Mouse (Mus musculus) yolk sac, embryonic 10.5 days (tissue): Measurements from ENCODE around the gene Baz2b.

Experiments
- DNase-seq: peaks from one replicate; pipeline ENCODE4 v3.0.0-alpha.2; 2017; ENCODE audit warnings: low spot score

Gene Baz2b

DNA sequence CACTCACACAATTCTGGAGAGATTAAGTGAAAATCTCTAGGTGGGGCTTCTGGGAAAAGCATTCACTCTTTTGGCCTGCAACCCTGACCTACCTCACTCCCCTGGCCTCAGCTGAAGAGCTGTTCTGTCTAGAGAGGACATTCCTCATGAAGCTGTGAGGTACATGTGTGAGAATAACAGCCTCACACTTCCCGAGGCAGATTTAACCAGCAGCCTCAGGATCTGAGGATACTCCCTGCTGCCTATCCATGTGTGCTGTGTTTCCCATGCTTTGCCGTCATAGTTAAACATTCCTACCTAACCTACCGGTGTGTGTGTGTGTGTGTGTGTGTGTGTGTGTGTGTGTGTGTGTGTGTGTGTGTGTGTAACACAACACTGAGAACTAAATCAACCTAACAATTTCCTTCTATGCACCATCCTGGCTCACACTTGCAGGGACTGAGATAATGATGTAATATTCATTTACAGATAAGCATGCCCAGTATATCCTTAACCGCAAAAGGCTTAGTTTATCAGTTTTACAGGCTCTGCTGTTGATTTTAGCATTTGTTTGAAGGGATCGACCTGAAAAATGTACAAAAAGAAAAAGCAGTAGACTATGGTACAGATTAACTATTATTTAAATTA is 206.5 kb downstream of the Baz2b start:
- DNase-seq = no peak

DNA sequence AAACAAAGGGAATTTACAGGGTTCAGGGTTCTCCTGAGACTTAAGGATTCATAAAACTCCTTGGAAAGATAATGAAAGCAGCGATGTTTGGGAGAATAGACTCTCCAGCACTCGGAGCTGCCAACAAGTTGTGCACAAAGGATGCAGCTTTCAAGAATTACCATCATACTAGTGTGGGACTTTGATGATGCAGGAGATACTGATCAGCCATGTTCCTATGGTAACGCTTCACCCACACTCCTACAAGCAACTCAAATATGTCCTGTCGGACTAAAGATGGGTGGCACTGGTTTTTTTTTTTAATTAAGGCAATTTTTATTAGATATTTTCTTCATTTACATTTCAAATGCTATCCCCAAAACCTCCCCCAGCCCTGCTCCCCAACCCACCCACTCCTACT is 209.4 kb downstream of the Baz2b start:
- no peak for DNase-seq

DNA sequence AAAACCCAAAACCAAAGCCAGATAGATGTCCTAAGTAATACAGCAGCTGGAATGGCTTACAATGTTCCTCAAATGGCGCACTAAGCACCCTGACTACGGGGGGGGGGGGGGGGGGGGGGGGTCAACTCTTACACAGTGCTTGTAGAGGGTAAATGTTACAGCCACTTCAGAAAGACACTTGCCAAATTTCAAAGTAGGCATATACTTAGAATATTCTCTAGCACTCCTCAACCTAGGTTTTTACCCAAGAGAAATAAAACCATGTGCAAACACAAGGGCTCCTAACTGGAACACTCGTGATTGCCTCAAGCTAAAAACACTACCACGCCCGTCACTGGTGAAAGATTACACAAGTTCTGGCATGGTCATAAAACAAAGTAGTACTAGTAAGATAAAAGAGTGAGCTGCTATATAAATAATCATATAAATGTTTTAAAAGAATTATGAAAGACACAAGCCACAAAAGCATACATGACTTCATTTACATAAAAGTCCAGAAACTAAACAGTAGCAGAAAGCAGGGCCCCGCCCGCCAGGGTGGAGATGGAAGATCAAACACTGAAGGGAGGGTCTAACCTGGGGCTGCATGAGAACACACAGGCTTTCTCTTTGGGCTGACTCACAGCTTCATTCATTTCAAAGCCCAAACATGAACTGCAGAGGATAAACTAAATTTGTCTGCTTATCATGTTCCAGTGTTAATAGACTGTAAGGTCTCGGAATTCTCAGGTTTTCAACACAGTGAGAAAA is 212.0 kb downstream of the Baz2b start:
- no peak for DNase-seq

DNA sequence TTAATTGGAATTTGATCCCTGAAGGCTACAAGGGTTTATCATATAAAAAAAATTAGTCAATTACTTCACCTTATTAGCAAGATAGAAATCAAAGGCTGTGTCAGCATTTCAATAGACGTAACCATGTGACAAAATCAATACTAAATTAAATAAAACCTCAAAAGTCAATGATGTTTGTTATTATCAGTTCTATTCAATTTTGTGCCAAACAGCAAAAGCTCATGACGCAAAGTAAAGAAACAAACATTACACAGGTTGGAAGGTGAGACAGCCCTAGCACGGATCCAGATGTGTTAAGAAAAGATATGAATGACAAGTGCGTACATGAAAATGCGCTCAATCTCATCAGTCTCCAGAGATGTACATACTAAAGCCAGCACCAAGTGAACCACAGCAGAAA is 212.7 kb downstream of the Baz2b start:
- no peak for DNase-seq

DNA sequence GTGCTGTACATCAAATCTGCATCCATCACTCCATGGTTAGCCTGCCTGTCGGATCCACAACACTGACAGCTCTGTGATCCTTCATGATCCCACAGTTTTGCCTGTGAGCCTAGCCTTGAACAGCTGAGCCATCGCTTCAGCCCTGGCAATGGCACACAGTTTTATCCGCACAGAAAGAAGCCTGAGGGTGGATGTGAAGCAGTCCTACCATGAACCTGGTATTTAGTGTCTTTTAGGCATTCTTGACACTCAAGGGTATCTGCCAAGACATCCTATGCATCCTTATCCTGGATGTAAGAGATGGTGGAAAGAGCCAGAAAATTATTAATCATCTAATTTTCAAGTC is 216.5 kb downstream of the Baz2b start:
- no peak for DNase-seq

DNA sequence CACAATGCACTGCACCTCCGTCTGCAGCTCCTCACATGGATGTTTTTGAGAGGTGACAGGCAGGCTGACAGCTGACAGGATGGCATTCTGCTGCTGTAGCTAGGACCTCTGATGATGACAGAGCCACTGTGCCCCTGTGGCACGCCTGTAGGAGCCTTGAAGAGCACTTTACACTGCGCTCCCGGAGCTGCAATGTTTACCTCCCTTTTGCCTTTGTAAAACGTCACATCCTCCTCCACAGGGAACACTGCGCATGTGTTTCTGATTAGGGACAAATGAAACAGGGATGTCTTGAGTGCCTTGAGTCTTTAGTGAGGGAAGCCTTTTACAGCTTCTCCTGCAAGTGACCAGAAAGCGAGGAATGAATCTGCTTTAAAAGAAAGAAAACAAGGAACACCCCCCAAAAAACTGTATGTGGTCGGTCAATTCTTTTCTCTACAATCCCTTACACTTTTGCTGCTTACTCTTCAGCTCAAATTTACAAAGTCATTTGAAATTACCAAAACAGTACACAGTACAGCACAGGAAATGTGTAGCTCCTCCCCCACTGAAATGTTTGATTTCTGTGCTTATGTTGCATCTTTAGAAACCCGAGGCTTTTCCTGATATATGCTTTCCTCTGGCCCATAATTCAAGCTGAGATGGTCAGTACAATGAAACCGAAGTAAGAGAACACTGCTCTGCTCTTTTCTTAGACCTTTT is 217.0 kb downstream of the Baz2b start:
- DNase-seq = peak; percentile 13

DNA sequence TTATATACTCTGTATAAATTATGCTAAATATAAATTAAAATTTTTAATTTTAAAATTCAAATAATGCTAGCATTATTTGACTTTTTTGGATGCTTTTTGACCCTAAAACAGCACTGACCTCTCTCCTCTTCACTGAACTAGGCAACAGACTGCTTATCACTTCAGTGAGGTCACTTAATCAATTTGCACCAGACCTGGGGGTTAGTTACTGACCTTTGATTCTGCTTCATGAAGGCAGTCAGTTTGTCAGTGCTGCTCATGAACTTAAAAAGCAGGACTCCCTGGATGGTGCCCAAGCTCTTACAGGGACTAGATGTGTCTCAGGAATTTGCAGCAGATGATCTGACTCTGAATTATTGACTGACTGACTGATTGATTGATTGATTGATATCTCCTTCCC is 217.9 kb downstream of the Baz2b start:
- DNase-seq = no peak

DNA sequence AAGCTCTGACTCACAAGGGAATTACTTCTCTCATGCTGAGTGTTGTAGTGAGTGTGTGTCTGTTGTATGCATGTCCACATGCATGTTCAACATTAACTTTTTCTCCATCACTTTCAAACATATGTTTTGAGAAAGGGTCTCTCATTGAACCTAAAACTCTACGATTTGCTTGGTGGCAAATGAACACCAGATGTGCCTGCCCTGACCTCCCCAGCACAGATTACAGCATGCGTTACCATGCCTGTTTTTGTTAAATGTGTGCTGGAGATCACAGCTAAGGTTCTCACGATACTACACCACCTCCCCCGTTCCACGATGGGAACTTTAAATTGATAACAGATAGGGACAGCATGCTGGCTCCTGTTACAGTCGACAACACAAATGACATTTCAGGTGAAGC is 222.1 kb downstream of the Baz2b start:
- no peak for DNase-seq

DNA sequence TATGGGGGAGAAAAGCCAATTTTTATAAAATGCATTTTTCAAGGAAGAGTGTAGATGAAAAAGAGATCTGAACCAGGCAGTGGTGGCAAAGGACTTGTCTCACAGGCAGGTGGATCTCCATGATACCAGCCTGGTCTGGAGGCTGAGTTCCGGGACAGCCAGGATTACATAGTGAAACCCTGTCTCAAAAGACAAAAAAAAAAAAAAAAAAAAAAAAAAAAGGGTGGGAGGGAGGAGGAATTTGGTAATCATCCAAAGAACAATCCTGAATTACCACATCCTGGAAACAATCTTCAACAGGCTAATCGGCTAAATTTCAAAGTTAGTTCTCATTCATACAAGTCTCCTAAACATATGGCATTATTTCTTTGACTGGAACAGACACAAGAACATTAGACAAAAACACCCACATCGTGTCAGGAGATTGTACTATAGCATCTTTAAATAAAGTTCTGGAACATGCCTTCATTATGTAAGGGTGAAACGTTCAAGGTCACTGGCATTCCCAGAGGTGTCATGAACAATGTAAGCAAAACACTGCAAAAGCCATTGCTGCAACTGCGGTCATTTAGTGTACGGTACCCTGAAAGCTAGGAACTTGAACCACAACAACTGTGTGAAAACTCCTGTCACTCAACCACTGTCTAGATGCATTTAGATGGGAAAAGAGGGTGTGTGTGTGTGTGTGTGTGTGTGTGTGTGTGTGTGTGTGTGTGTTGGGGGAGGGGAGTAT is 230.0 kb downstream of the Baz2b start:
- DNase-seq = no peak

DNA sequence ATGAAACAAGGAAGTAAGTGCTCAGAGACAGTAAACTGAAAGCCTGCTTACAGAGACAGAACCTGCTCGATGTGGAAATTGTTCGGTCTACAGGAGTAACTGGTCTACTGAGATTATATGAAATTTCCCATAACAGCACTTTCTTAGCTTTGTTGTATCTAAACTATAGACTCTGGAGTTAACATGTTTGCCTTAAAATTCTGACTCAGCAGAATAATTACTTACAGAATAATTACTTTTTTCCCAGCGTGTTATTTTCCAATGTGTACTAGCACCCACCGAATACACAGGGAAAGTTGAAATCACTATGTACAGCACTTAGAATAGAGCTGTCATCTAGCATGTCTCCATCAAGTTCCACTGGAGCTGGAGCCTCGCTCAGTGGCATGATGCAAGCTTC is 233.0 kb downstream of the Baz2b start:
- DNase-seq = no peak

DNA sequence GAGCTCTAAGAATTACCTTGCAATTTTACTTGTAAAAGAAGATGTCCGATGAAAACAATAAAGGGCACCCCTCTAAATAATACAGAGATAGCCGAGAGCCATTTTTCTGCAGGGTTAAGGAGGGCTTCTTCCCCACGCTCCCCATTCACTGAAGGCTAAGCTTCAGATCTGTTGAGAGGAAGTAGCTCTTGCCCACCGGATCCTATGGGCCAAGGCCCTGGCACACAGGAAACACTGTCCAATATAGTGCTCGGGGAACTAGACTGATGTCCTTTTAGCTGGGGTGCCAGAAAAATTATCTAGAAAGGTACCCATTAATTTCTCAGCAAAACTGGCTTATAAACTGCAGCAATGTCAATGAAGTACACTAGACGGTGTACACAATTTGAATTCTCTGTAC is 233.9 kb downstream of the Baz2b start:
- no peak for DNase-seq

DNA sequence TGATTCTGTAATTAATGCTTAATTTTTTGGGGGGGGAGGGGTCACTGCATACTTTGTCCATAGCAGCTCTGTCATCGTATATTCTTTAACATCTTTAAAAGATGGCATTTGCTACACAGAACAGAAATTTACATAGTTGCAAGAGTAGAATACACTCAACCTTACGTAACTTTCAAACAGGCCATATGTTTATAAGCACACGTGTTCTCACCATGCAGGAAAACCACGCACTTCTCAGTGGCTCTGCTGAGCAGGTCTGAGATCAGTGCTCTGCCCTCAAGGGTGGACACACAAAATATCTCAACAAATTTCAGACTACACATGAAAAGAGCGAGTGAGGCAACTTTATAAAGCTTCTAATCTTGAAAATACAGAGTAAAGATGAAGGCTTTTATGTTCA is 235.7 kb downstream of the Baz2b start:
- no peak for DNase-seq

DNA sequence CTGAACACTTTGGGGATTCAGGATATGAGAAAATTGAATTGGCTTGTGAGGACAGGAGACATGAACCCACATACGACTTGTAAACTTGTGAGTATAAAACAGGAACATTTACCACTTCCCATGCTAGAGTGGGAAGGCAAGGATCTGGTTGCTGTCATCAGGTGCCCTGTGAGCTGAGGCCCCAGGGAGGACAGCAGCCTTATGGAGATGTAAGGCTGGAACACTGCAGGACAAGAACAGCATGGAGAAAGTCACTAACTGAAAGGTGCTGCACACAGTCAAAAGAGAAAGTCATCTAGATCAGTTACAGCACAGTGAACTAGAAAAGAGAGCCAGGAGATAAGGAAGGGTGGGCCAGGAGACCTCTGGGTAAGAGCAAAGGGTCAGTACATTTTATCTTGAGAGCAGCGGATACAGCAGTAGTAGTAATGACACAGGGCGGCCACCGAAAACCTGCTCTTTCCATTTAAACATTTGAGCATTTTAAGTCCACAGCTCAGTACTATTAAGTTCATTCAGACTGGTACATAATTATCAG is 236.5 kb downstream of the Baz2b start:
- DNase-seq = no peak

DNA sequence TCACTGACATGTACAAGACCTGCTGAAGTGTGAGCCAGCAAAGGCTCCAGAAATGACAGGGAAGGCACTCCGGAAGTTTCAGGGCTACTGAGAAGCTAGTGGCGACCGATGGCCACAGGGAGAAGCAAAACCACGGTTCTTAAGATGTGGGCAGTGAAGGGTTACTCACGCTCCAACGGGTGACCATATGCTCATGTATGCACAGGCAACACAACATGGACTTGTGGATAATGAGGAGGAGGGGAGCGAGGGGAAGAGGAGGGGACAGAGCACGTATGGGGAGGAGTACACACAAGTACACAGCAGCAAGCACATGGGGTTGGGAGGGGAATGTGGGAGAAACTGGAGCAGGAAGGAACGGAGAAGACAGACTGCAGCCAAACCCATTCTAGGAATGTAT is 239.1 kb downstream of the Baz2b start:
- DNase-seq = no peak

DNA sequence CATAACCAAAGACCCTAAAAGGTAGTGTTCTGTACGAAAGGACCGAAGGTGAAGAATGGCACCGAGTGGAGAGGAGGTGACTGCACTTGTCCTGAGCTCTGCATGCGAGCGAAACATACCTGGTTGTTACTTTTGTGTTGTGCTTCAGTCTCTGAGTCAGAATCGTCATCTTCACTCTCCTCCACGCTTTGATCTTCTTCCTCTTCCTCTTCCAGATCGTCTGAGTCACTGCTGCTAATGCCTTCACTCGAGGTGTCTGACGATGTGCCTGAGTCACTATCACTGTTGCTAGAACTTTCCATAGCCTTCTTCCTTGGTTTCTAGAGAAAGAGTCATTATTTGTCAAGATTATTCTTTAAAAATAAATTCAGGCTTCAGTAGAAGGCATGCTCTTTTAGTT is 240.5 kb downstream of the Baz2b start:
- DNase-seq = no peak

DNA sequence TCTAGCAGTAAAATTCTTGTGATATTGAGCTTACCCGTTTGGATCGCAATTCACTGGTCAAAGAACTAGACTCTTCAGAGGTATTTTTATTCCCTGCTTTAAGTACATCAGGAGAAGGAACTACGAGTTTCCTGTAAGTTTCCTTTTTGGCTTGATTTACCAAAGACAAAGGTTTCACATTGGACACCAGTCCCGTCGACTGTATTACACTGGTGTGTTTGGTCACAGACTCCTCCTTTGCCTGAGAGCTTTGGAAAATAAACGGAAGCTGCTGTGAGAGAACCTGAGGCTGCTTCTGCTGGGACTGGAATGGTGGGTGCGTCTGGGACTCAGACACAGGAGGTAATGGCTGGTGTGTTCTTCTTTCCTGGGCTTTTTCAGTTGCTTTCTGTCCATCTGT is 241.0 kb downstream of the Baz2b start:
- DNase-seq = no peak

DNA sequence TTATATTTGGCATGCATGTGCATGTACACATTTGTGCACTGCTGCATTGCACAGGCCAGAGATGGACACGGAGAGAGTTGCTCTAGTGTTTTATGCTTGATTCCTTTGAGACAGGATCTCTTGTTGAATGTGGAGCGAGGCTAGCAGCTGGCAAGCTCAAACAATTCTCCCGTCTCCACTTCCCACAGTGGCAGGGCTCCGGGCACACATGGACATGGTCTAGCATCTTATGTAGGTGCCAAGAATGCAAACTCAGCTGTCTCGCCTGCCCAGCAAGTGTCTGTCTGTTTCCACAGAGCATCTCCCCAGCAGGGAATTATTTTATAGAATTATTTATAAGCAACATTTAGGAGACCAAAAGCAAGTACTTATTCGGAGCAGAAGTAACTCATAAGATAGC is 243.2 kb downstream of the Baz2b start:
- no peak for DNase-seq

DNA sequence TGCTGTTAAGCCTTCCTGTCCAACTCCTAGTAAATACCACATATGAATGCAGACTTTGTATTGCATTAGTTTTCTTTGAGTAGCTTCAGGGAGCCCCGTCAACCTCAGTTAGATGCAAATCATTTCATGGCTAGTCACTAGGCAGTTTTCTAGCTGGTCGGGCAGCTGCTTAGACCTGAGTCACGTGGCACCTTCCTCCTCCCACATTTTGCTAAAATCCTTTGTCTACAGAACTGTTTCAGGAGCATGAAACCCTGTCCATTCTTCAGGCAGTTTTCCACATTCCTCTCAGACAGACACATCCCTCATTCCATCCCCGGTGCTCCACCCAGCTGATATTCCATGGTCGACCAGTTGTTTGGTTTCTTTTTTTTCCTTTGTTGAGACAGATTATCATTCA is 246.6 kb downstream of the Baz2b start:
- no peak for DNase-seq

DNA sequence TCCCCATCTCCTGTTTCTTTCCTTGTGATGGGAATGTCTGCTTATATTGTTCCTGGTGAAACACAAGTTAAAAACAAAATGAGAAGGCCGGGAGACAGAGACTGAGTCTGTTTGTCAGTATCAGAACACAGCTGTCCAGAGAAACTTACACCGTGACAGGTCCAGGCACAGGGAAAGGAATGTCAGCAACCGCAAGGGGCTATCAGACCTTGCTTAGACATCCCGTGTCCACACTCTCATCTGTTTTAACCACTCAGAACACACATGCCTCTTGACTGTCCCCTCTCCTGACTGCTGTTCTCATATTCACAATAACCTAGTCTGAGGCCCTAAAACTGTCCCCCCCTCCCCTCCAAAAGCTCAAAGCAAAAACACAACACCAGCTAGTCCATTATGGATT is 247.1 kb downstream of the Baz2b start:
- no peak for DNase-seq

DNA sequence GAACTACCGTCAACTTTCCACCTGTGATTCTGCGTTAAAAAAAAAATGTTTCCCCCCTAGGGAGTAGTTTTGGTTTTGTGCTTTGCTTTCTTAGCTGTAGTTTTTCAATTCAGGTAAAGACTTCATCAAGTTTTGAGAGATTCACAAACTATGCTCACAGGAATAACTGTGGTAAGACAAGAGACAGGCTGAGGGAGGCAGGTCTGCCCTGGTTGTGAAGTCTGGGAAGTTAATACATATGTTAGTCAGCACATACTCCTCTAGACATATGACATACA is 249.2 kb downstream of the Baz2b start:
- no peak for DNase-seq

DNA sequence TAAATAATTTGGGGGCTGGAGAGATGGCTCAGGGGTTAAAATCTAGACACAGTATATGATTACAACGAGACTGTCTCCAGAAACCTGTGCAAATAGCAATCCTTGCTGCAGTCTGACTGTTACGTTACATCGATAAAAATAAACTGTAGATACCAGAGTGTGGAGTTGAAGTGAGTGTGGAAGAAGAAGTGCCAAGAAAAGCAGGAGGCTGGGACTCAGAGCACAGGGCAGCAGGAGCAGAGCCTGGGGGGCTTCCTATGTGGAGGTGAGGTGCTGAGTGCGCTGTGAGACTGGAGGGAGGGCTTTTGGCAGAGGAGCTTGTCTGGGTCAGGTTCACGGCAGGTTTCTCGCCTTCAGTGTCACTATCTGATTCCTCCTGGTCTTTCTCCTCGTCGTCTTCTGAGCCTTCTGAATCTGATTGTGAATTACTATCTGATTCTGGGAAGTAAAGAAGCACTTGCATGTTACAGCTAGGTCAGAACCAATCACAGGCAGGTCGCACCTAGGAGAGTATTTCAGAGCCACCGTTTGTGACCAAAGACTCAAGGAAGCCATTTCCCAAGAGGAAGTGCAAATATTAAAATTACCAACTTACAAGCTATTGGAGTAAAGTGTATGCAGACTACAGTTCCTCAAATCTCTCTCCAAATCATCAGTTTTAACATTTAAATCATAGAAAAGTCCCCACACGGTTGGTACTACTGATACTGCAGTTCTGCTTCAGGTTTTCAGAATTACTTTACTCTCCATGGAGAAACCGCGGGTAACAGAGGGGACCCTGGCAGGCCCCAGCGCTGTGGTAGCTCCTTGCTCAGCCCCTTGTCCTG is 249.8 kb downstream of the Baz2b start:
- no peak for DNase-seq

DNA sequence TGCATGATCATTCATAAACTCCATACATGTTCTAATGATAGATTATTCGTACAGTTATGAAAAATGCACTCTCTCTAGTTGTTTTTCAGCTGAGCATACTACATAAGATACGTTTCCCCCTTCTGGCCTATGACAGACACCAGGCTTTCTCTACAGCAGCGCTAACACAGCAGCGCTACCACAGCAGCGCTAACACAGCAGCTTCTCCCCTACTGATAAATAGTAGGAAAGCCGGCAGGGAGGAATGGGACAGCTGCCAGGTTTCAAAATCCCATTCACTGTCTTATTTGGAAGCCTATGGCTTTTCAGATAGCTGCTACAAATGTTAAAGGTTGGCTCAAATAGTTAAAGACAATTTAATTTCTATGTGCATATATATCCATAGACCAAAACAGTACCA is 251.1 kb downstream of the Baz2b start:
- no peak for DNase-seq
